Mouse (Mus musculus): ENCODE data around the gene Hspg2. TPM values are rescaled to one million over a fixed set of nuclear protein-coding genes. Genes with fewer than 3 reads are reported as not detected.
A peak's percentile ranks its signal among the peaks of the same experiment; 100 is the strongest.

Gene Hspg2
- polyA plus RNA-seq, 1 experiment from 2014 or later, result 40.6 TPM

- H3K27ac ChIP-seq, result peak overlapping the region; percentile 12; the same call in 1 of the 2 replicates
- WGBS, result 57% methylated on average over 2 of the region's 2 CpGs
- no peak for ATAC-seq (ENCODE audit: insufficient number of reproducible peaks, low FRiP score, low TSS enrichment, low read depth)
These were observed 19.4 kb upstream of the Hspg2 start for GRCm38 (mm10) chr4:137449132-137449531.

GRCm38 (mm10) chr4:137449715-137450114, 18.9 kb upstream of the Hspg2 start:
- ATAC-seq (ENCODE audit: insufficient number of reproducible peaks, low FRiP score, low TSS enrichment, low read depth), result no peak
- Histone ChIP-seq H3K27ac (peak overlapping the region; percentile 12; the same call in 1 of the 2 replicates), H3K4me3 (no peak overlapping the region), H3K9me3 (no peaks in the 10 kb centered on the region), H3K4me2 (no peak overlapping the region), H3K9ac (no peak overlapping the region), H3K36me3 (no peaks in the 10 kb centered on the region), H3K4me1 (peaks cover 23% of the 10 kb centered on the region), H3K27me3 (no peaks in the 10 kb centered on the region)
- WGBS, result 76% methylated on average over 10 of the region's 10 CpGs

More at GRCm38 (mm10) chr4:137449132-137449531, 19.4 kb upstream of the Hspg2 start:
- Histone ChIP-seq H3K4me2 (no peak overlapping the region), H3K27me3 (no peaks in the 10 kb centered on the region), H3K9ac (no peak overlapping the region), H3K4me3 (no peak overlapping the region), H3K9me3 (no peaks in the 10 kb centered on the region), H3K36me3 (no peaks in the 10 kb centered on the region), H3K4me1 (peaks cover 23% of the 10 kb centered on the region)

GRCm38 (mm10) chr4:137452190-137452589, 16.4 kb upstream of the Hspg2 start:
- 88% methylated on average over 6 of the region's 6 CpGs for WGBS
- H3K9me3 ChIP-seq, result no peaks in the 10 kb centered on the region
- H3K4me1 ChIP-seq, result peaks cover 23% of the 10 kb centered on the region
- no peak overlapping the region for H3K4me3 ChIP-seq
- no peak overlapping the region for H3K9ac ChIP-seq
- H3K27me3 ChIP-seq, result no peaks in the 10 kb centered on the region
- no peaks in the 10 kb centered on the region for H3K36me3 ChIP-seq
- no peak overlapping the region for H3K4me2 ChIP-seq
- no peak for ATAC-seq (ENCODE audit: insufficient number of reproducible peaks, low FRiP score, low TSS enrichment, low read depth)
- no peak overlapping the region for H3K27ac ChIP-seq

- no peak within 1 kb of the TSS for H3K4me3 ChIP-seq
- 79% methylated on average over 8 of the region's 8 CpGs for WGBS
- ATAC-seq (ENCODE audit: insufficient number of reproducible peaks, low FRiP score, low TSS enrichment, low read depth), result no peak
These were observed 15.3 kb upstream of the Hspg2 start, which contains the start of gene 1700013G24Rik for GRCm38 (mm10) chr4:137453234-137453767. Gene 1700013G24Rik, plus strand, starts transcription at chr4:137453284.

GRCm38 (mm10) chr4:137454582-137454981, 14.0 kb upstream of the Hspg2 start:
- H3K4me2 ChIP-seq, result no peak overlapping the region
- 91% methylated on average over 14 of the region's 14 CpGs for WGBS
- H3K27ac ChIP-seq, result no peak overlapping the region
- H3K27me3 ChIP-seq, result no peaks in the 10 kb centered on the region
- no peaks in the 10 kb centered on the region for H3K9me3 ChIP-seq
- H3K36me3 ChIP-seq, result no peaks in the 10 kb centered on the region
- H3K4me1 ChIP-seq, result peaks cover 6% of the 10 kb centered on the region; the same call in 1 of the 2 replicates
- no peak overlapping the region for H3K4me3 ChIP-seq
- no peak overlapping the region for H3K9ac ChIP-seq
- ATAC-seq (ENCODE audit: insufficient number of reproducible peaks, low FRiP score, low TSS enrichment, low read depth), result no peak

More at GRCm38 (mm10) chr4:137453234-137453767, 15.3 kb upstream of the Hspg2 start, which contains the start of gene 1700013G24Rik:
- peak within 1 kb of the TSS; percentile 51; the same call in 1 of the 2 replicates for H3K27ac ChIP-seq
- no peak within 1 kb of the TSS for H3K4me2 ChIP-seq
- no peak within 1 kb of the TSS for H3K9ac ChIP-seq
- H3K4me1 ChIP-seq, result peaks cover 14% of the 10 kb centered on the region
- no peaks in the 10 kb centered on the region for H3K36me3 ChIP-seq
- H3K27me3 ChIP-seq, result no peaks in the 10 kb centered on the region
- no peaks in the 10 kb centered on the region for H3K9me3 ChIP-seq

GRCm38 (mm10) chr4:137456581-137456980, 12.0 kb upstream of the Hspg2 start:
- H3K36me3 ChIP-seq, result no peaks in the 10 kb centered on the region
- ATAC-seq (ENCODE audit: insufficient number of reproducible peaks, low FRiP score, low TSS enrichment, low read depth), result no peak
- WGBS, result 70% methylated on average over 12 of the region's 12 CpGs

GRCm38 (mm10) chr4:137457292-137457691, 11.3 kb upstream of the Hspg2 start:
- Histone ChIP-seq H3K9me3 (no peaks in the 10 kb centered on the region), H3K9ac (no peak overlapping the region), H3K27me3 (no peaks in the 10 kb centered on the region), H3K4me3 (no peak overlapping the region), H3K27ac (no peak overlapping the region), H3K4me2 (no peak overlapping the region), H3K36me3 (no peaks in the 10 kb centered on the region), H3K4me1 (peaks cover 6% of the 10 kb centered on the region; the same call in 1 of the 2 replicates)
- WGBS, result 86% methylated on average over 4 of the region's 4 CpGs
- ATAC-seq (ENCODE audit: insufficient number of reproducible peaks, low FRiP score, low TSS enrichment, low read depth), result no peak

More at GRCm38 (mm10) chr4:137456581-137456980, 12.0 kb upstream of the Hspg2 start:
- no peak overlapping the region for H3K4me2 ChIP-seq
- H3K4me1 ChIP-seq, result peaks cover 6% of the 10 kb centered on the region; the same call in 1 of the 2 replicates
- H3K4me3 ChIP-seq, result no peak overlapping the region
- no peak overlapping the region for H3K9ac ChIP-seq
- H3K27ac ChIP-seq, result no peak overlapping the region
- no peaks in the 10 kb centered on the region for H3K27me3 ChIP-seq
- no peaks in the 10 kb centered on the region for H3K9me3 ChIP-seq

- Histone ChIP-seq H3K4me1 (peaks cover 8% of the 10 kb centered on the region; the same call in 1 of the 2 replicates), H3K36me3 (no peaks in the 10 kb centered on the region), H3K27ac (no peak overlapping the region), H3K4me2 (no peak overlapping the region), H3K9me3 (no peaks in the 10 kb centered on the region), H3K4me3 (no peak overlapping the region), H3K27me3 (no peaks in the 10 kb centered on the region), H3K9ac (no peak overlapping the region)
- no peak for ATAC-seq (ENCODE audit: insufficient number of reproducible peaks, low FRiP score, low TSS enrichment, low read depth)
- 64% methylated on average over 9 of the region's 9 CpGs for WGBS
These were observed 10.3 kb upstream of the Hspg2 start for GRCm38 (mm10) chr4:137458310-137458709.

GRCm38 (mm10) chr4:137458861-137459260, 9.7 kb upstream of the Hspg2 start:
- H3K4me2 ChIP-seq, result no peak overlapping the region
- no peaks in the 10 kb centered on the region for H3K9me3 ChIP-seq
- no peak overlapping the region for H3K27ac ChIP-seq
- no peak overlapping the region for H3K4me3 ChIP-seq
- H3K4me1 ChIP-seq, result peaks cover 8% of the 10 kb centered on the region; the same call in 1 of the 2 replicates
- WGBS, result 55% methylated on average over 5 of the region's 5 CpGs
- no peaks in the 10 kb centered on the region for H3K36me3 ChIP-seq
- no peak overlapping the region for H3K9ac ChIP-seq
- no peaks in the 10 kb centered on the region for H3K27me3 ChIP-seq
- no peak for ATAC-seq (ENCODE audit: insufficient number of reproducible peaks, low FRiP score, low TSS enrichment, low read depth)

GRCm38 (mm10) chr4:137460676-137461075, 7.9 kb upstream of the Hspg2 start:
- Histone ChIP-seq H3K4me1 (peaks cover 22% of the 10 kb centered on the region), H3K4me2 (no peak overlapping the region), H3K27ac (peak overlapping the region; percentile 9; the same call in 1 of the 2 replicates), H3K4me3 (no peak overlapping the region), H3K9me3 (no peaks in the 10 kb centered on the region), H3K36me3 (no peaks in the 10 kb centered on the region), H3K9ac (no peak overlapping the region), H3K27me3 (no peaks in the 10 kb centered on the region)
- WGBS, result 71% methylated on average over 14 of the region's 14 CpGs
- no peak for ATAC-seq (ENCODE audit: insufficient number of reproducible peaks, low FRiP score, low TSS enrichment, low read depth)

GRCm38 (mm10) chr4:137461217-137461616, 7.4 kb upstream of the Hspg2 start:
- no peaks in the 10 kb centered on the region for H3K9me3 ChIP-seq
- H3K4me1 ChIP-seq, result peaks cover 22% of the 10 kb centered on the region
- peak overlapping the region; percentile 9 for H3K27ac ChIP-seq
- no peaks in the 10 kb centered on the region for H3K36me3 ChIP-seq
- no peak overlapping the region for H3K4me2 ChIP-seq
- no peak for ATAC-seq (ENCODE audit: insufficient number of reproducible peaks, low FRiP score, low TSS enrichment, low read depth)
- no peaks in the 10 kb centered on the region for H3K27me3 ChIP-seq
- WGBS, result 76% methylated on average over 4 of the region's 4 CpGs
- H3K4me3 ChIP-seq, result no peak overlapping the region
- H3K9ac ChIP-seq, result no peak overlapping the region

- Histone ChIP-seq H3K4me2 (no peak overlapping the region), H3K4me3 (no peak overlapping the region), H3K4me1 (peaks cover 26% of the 10 kb centered on the region), H3K27me3 (no peaks in the 10 kb centered on the region), H3K9ac (no peak overlapping the region), H3K27ac (peak overlapping the region; percentile 9; the same call in 1 of the 2 replicates), H3K9me3 (no peaks in the 10 kb centered on the region), H3K36me3 (no peaks in the 10 kb centered on the region)
- WGBS, result 60% methylated on average over 16 of the region's 16 CpGs
- ATAC-seq (ENCODE audit: insufficient number of reproducible peaks, low FRiP score, low TSS enrichment, low read depth), result no peak
These were observed 6.4 kb upstream of the Hspg2 start for GRCm38 (mm10) chr4:137461981-137462690.
